Mouse (Mus musculus) hindbrain, embryonic 14.5 days (tissue): ENCODE results near the gene Col4a5. TPM values are rescaled to one million over a fixed set of nuclear protein-coding genes. Genes with fewer than 3 reads are reported as not detected.

Source experiments
- ATAC-seq: fragments of 200-750 bp; cut with Nextera tagmentation; 2 replicates; pipeline ENCODE4 v1.8.0; 2017; ENCODE audit warnings: moderate number of reproducible peaks, mild to moderate bottlenecking, moderate TSS enrichment, moderate library complexity; ENCODE audit not compliant: low FRiP score
- DNase-seq: peaks from one replicate; pipeline ENCODE4 v3.0.0-alpha.2; 2015; ENCODE audit warnings: low spot score
- H3K27ac ChIP-seq: fragments of 300-500 bp; sonication (generic); 2 replicates; pipeline ENCODE4 v1.5.1; 2014; ENCODE audit warnings: mild to moderate bottlenecking, moderate library complexity
- H3K27me3 ChIP-seq: fragments of 300-500 bp; sonication (generic); 2 replicates; pipeline ENCODE4 v1.6.1; 2014; ENCODE audit warnings: mild to moderate bottlenecking, low read length, mixed read lengths; ENCODE audit not compliant: control insufficient read depth, insufficient read depth
- H3K36me3 ChIP-seq: fragments of 300-500 bp; sonication (generic); replicated peaks from 2 replicates; pipeline ENCODE4 v1.6.1; 2014; ENCODE audit not compliant: control insufficient read depth, insufficient read depth
- H3K4me1 ChIP-seq: fragments of 300-500 bp; sonication (generic); replicated peaks from 2 replicates; pipeline ENCODE4 v1.6.1; 2014; ENCODE audit warnings: antibody characterized with exemption, low read length, mixed read lengths; ENCODE audit not compliant: control insufficient read depth, insufficient read depth
- H3K4me2 ChIP-seq: fragments of 300-500 bp; sonication (generic); replicated peaks from 2 replicates; pipeline ENCODE4 v1.6.1; 2014; ENCODE audit warnings: mild to moderate bottlenecking, moderate library complexity
- H3K4me3 ChIP-seq: fragments of 300-500 bp; sonication (generic); replicated peaks from 2 replicates; pipeline ENCODE4 v1.5.1; 2014; ENCODE audit warnings: mild to moderate bottlenecking, low read length
- H3K9ac ChIP-seq: fragments of 300-500 bp; sonication (generic); 2 replicates; pipeline ENCODE4 v1.6.1; 2014
- H3K9me3 ChIP-seq: fragments of 300-500 bp; sonication (generic); 2 replicates; pipeline ENCODE4 v1.6.1; 2016; ENCODE audit warnings: low read length; ENCODE audit not compliant: control insufficient read depth
- WGBS: fragments of 180-500 bp; shearing (Covaris S2); extraction: QIAGEN DNeasy Blood & Tissue Kit; methylation state at CpG from one replicate; pipeline ENCODE4 v1.1.7; 2014; 5-methylcytosine and 5-hydroxymethylcytosine counted together
- polyA plus RNA-seq: library from polyadenylated mRNA; unstranded; fragments of >200 nt; fragmentation: Nextera tagmentation; extraction: Ambion mirVana; gene quantifications from 2 replicates; pipeline ENCODE4 v1.2.1, GENCODE M21; 2014

Gene Col4a5
- polyA plus RNA-seq, 1 experiment from 2014 or later, result 15.9 TPM

DNA sequence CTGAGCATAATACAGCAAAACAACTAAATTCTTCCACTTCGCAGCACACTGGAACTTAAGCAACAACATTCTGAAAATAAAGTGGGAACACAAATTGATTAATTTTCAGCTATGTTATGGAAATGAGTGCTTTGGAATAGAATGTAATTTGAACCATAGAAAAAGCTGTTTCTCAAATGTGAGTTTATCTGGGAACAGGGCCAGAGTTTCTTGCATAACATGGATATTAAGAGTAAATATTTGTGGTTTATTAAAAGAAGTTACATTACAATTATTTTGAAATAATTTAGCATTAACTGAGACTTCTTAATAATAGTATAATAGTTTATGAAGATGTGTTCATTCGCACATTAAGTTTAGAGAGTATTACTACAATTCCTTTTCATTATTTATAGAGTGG lies 72.3 kb downstream of the Col4a5 start:
- WGBS, result 91% methylated on average over 2 of the region's 2 CpGs
- H3K36me3 ChIP-seq, result no peaks in the 10 kb centered on the region
- H3K27ac ChIP-seq, result no peak overlapping the region
- DNase-seq (no peak), ATAC-seq (no peak)
- H3K4me2 ChIP-seq, result no peak overlapping the region
- 0 out of 2 replicates have a peak, but pooled peaks cover 3% of the 10 kb centered on the region for H3K27me3 ChIP-seq
- no peak overlapping the region for H3K4me3 ChIP-seq
- H3K9me3 ChIP-seq, result no peaks in the 10 kb centered on the region
- no peak overlapping the region for H3K9ac ChIP-seq
- no peaks in the 10 kb centered on the region for H3K4me1 ChIP-seq

- no peak overlapping the region for H3K9ac ChIP-seq
- no peaks in the 10 kb centered on the region for H3K9me3 ChIP-seq
- no peaks in the 10 kb centered on the region for H3K36me3 ChIP-seq
- H3K27ac ChIP-seq, result no peak overlapping the region
- ATAC-seq (no peak), DNase-seq (peak; percentile 29)
- WGBS, result 29% methylated on average over 3 of the region's 3 CpGs
- H3K27me3 ChIP-seq, result no peaks in the 10 kb centered on the region; the same call in 1 of the 2 replicates
- H3K4me1 ChIP-seq, result no peaks in the 10 kb centered on the region
- no peak overlapping the region for H3K4me3 ChIP-seq
- H3K4me2 ChIP-seq, result no peak overlapping the region
These were observed 115.1 kb downstream of the Col4a5 start for GRCm38 (mm10) chrX:141590242-141590641.

- Histone ChIP-seq H3K4me2 (peak overlapping the region; percentile 55), H3K4me1 (peaks cover 4% of the 10 kb centered on the region), H3K36me3 (no peaks in the 10 kb centered on the region), H3K27ac (no peak overlapping the region), H3K9ac (no peak overlapping the region), H3K9me3 (no peaks in the 10 kb centered on the region), H3K27me3 (peaks cover 71% of the 10 kb centered on the region), H3K4me3 (peak overlapping the region; percentile 32)
- peak; percentile 28 for DNase-seq
- ATAC-seq, result no peak
- WGBS, result 11% methylated on average over 33 of the region's 33 CpGs
These were observed 246.5 kb downstream of the Col4a5 start for GRCm38 (mm10) chrX:141721725-141722124.

DNA sequence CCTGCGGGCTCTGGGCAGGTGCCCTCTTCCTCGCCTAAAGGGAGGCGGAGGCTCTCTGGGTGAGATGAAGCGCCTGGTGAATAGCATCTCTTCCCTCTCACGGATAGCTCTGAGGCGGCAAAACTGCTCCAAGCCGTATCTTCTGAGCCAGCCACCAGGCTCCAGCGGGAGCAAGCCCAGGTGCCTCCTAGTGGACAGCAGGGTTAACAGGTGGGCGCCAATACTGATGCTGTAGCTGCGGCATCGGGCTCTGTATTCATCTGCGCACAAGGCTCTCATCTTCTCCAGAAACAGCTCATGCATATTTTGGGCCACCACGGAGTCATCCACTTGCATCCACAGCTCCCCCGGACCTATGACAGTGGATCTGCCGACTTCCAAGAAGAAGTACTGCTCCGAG lies 248.8 kb downstream of the Col4a5 start:
- H3K4me3 ChIP-seq, result peak overlapping the region; percentile 42
- DNase-seq, result peak; percentile 25
- no peaks in the 10 kb centered on the region for H3K36me3 ChIP-seq
- H3K4me1 ChIP-seq, result peaks cover 4% of the 10 kb centered on the region
- no peak overlapping the region for H3K27ac ChIP-seq
- ATAC-seq, result peak; percentile 35; the same call in 1 of the 2 replicates
- 23% methylated on average over 16 of the region's 16 CpGs for WGBS
- H3K9me3 ChIP-seq, result no peaks in the 10 kb centered on the region
- peaks cover 84% of the 10 kb centered on the region for H3K27me3 ChIP-seq
- peak overlapping the region; percentile 64 for H3K4me2 ChIP-seq
- peak overlapping the region; percentile 31 for H3K9ac ChIP-seq

GRCm38 (mm10) chrX:141724391-141724891 lies 249.3 kb downstream of the Col4a5 start:
- Histone ChIP-seq H3K27me3 (peaks cover 83% of the 10 kb centered on the region), H3K27ac (no peak overlapping the region), H3K36me3 (no peaks in the 10 kb centered on the region), H3K9me3 (no peaks in the 10 kb centered on the region), H3K4me3 (peak overlapping the region; percentile 42), H3K4me2 (peak overlapping the region; percentile 64), H3K9ac (peak overlapping the region; percentile 31), H3K4me1 (peaks cover 4% of the 10 kb centered on the region)
- no peak for DNase-seq
- ATAC-seq, result peak; percentile 49; the same call in 1 of the 2 replicates
- 16% methylated on average over 52 of the region's 52 CpGs for WGBS

GRCm38 (mm10) chrX:141724937-141725918 lies 250.0 kb downstream of the Col4a5 start, which contains the start of gene Irs4:
Gene Irs4, minus strand, starts transcription at chrX:141725263.
- Histone ChIP-seq H3K9ac (peak within 1 kb of the TSS; percentile 31), H3K36me3 (no peaks in the 10 kb centered on the region), H3K4me3 (peak within 1 kb of the TSS; percentile 42), H3K4me2 (peak within 1 kb of the TSS; percentile 64), H3K9me3 (no peaks in the 10 kb centered on the region), H3K27ac (no peak within 1 kb of the TSS), H3K4me1 (peaks cover 4% of the 10 kb centered on the region), H3K27me3 (peaks cover 75% of the 10 kb centered on the region)
- WGBS, result 21% methylated on average over 49 of the region's 51 CpGs
- ATAC-seq (peak; percentile 78), DNase-seq (peak; percentile 24)

DNA sequence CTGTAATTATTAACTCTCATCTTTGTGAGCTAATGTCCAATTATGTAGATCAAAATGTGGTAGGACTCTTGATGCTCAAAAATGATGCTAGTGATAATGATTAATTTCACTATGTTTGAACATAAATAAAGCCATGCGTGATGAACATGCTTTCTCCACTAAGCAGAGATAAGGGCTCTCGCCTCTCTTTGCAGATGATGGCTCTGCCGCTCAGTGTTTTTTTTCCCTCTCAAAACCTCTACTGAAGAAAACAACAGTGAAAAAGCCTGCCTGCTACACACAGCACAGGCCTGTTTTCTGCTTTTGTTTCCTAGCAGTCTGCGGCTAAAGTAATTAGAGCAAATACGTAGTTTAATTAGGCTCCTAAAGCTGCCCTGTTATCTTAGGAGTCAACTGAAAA lies 254.4 kb downstream of the Col4a5 start:
- ATAC-seq (no peak), DNase-seq (no peak)
- no peaks in the 10 kb centered on the region for H3K9me3 ChIP-seq
- H3K36me3 ChIP-seq, result no peaks in the 10 kb centered on the region
- WGBS, result 57% methylated on average over 5 of the region's 5 CpGs
- no peak overlapping the region for H3K4me3 ChIP-seq
- no peak overlapping the region for H3K9ac ChIP-seq
- peaks cover 32% of the 10 kb centered on the region for H3K27me3 ChIP-seq
- no peak overlapping the region for H3K27ac ChIP-seq
- no peaks in the 10 kb centered on the region for H3K4me1 ChIP-seq
- H3K4me2 ChIP-seq, result no peak overlapping the region

Other genes starting within 250 kb of the Col4a5 start
- 3.8 and 4.1 TPM in 2 replicates for gene Col4a6, start 1.3 kb upstream of the Col4a5 start, polyA plus RNA-seq
- gene Irs4, start 249.9 kb downstream of the Col4a5 start, polyA plus RNA-seq, result 1.7 and 2.2 TPM in 2 replicates